Mouse (Mus musculus) ES-Bruce4 (cell line): ENCODE measurements around the gene Intu.

Experiments used
- CTCF ChIP-seq: IDR thresholded peaks from one replicate; pipeline ENCODE4 v1.8.1; 2011; ENCODE audit warnings: low read depth, low read length
- EP300 ChIP-seq: IDR thresholded peaks from 2 replicates; pipeline ENCODE4 v1.6.1; 2011; ENCODE audit warnings: low read depth, low read length; ENCODE audit not compliant: insufficient read depth

- TF ChIP-seq CTCF (no peak), EP300 (no peak)
Measured at GRCm38 (mm10) chr3:40682404-40682803, 151.3 kb downstream of the Intu start.
